Mouse (Mus musculus) natural killer cell, adult 2 months (primary cell): ENCODE data around the gene 4930455H04Rik.

Source experiments
- DNase-seq, 2 experiments: peaks; one replicate each; pipeline ENCODE4 v3.0.0; 2022; ENCODE audit warnings: low spot score in 2 of 2

4930455H04Rik gene

DNA sequence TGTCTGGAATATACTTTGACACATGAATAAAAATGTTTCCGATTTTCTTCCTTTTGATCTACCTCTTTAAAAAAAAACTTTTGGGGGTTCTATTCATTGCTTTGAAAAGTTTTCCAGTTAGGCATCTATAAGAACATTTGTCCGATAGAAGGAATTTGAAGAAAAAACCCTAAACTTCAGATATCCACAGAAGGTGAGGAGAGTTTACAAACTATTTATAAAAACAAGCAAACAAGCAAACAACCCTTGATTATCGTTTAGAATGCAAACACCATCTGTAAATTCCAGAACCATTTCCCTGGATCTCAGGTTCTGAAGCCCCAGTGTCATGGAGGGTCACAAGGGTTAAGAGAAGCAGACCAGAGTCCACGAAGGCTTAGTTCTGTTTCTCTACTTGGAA is at the start of gene 4930455H04Rik:
TSS of gene 4930455H04Rik (plus strand) at position 301 of the 400 bp plus-strand sequence.
- DNase-seq: no peak

DNA sequence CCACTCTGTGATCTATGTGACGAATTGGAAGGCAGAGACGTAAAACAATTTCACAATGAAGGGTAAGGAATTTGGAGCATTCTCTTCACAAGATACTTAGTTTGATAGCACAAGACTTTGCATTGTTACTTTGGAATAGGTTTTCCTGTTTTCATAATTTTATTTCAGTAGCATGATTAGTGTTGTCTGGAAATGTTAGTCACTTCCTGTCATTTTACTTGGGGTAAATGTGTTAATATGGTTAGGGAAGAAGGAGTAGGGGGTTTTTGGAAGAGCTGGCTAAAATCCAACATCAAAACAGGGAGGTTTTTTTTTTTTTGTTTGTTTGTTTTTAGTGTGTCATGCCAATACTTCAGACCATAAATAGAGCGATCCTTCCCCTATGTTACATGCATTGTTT is 46.5 kb upstream of the 4930455H04Rik start:
- DNase-seq: no peak

DNA sequence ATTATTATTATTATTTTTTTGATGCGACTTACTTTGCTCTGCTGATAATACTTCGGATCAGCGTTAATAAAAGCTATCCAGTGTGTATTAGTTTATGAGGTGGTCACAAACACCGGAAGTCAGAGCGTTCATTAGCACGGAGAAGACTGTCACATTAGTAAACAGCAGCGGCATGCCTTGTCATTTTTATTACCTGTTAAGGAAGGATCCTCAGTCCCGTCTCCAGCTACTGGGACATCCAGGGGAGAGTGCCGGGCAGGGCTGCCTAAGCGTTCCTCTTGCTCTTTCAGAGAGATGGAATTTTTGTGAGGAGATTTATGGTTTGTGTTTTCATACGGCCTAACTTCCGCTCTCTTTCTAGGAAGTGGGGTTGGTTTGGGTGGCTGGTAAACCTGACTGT is 45.0 kb upstream of the 4930455H04Rik start:
- no peak for DNase-seq

DNA sequence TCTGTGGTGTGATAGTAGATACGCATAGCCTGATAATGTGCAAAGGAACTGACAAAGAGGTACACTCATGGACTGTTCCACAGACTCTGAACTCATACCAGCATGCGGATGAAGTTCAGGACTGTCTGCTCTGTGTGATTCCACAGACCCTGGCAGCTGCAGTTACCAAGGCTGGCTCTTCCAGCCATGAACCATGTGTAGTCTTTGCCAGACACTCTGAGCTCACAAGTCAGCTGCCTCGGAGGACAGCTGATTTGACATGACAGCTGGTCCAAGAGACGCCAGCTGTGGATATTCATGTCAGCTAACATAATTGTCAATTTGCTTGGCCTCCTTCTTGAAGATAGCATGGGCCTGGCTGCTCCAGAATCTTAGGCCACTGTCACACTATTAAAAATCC is 39.1 kb upstream of the 4930455H04Rik start:
- DNase-seq: no peak

DNA sequence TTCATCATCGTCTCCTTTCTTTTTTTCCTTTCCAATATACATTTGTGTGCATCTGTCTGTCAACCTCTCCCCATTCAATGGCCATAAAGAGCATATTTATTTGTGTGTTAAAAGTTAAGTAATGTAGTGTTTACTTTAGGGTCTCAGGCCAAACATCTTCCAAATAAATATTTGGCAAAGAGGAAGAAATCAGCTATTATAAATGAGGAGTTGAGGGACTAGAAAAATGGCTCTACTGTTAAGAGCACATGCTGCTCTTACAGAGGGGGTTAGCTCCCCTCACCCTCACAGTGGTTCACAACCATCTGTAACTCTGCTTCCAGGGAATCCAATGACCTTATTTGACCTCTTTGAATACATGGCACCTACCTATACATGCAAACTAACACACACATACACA is 34.9 kb upstream of the 4930455H04Rik start:
- DNase-seq: no peak

DNA sequence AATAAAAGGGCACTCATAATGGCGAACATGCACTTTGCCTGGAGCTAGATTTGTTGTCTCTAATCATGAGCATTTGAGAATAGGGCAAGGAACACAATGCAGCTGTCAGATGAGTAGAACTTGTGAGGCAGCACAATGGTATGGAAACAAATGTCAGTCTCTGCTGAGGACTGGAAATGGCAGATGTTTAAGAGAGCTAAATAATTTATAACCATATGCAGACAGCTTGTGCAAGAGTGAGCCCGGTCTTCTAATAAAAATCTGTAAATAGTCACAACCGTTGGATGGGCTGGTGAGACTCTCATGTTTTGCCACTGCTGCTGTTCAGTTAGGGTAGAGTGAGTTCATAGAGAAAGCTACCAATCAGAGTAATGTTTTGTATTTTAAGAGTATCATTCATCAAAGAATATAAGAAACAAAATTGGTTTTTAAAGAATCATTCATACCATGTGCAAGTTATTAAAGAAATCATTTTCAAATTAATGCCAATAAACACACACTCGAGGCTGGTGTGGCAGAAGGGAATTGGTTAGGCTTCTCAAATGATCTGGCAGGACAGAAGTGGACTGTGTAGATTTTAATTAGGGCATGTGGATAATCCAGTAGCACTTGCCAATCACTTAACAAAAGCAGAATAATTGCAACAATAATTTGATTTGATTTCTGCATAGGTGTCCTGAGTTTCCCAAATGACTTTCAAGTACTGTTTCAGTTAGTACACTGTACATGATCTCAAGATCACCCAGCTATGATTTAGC is 31.0 kb upstream of the 4930455H04Rik start:
- no peak for DNase-seq

DNA sequence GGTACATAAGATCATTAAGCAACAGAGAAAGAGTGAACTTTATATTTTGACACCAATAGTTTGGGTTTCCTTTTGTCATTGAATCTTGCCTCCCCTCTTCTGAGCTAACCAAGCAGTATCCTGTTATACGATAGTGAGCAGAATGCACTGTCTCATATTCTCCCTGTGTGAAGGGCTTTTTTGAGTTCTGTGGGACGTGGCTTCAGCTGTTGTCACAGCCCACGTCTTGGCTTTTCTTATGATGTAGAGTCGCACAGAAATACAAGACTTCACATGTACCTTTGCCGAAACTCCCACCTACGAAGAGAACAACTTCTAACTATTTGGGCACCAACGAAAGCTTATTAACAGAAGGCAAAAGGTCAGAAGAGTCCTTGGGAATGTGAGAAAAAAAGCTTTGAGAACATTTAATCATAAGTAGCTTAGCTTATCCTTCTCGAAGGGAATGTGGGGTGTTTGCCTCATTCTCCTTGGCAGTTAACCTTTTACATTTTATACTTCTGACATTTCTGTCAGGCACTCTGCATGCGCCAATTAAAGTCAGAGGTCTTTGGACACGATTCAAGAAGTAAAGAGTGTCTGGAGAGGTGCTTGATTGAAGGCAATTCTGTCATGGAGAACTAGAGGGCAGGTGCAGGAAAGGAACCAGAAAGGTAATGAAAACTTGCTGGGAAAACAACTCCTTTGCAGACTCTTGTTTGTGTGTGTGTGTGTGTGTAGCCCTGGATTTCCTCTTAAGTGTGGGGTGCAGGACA is 27.1 kb upstream of the 4930455H04Rik start:
- no peak for DNase-seq

DNA sequence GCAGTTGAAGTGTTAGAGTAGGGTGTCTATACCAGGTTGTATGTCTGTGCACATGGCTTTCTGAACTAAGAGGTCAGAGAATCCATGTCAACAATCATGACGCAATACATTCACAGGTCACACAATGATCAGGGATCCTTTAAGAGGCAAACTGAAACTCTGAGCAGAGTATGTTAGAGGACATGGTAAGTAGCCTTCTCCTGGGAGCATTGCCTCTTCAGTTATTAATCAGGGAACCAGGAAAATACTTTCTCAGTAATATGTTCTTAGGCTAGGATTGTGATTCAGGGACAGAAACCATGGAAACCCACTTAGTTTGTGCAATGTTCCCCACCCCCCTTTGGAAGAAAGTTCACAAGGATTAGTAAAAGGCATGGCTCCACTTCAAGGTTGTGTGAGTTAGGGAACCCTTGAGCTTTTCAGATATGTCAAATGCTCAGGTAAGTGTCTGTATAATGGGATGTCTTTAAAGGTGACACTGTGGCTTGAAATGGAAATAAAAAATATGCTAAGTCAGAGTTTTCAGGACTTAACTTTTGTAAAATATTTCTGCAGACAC is 26.4 kb upstream of the 4930455H04Rik start:
- no peak for DNase-seq

DNA sequence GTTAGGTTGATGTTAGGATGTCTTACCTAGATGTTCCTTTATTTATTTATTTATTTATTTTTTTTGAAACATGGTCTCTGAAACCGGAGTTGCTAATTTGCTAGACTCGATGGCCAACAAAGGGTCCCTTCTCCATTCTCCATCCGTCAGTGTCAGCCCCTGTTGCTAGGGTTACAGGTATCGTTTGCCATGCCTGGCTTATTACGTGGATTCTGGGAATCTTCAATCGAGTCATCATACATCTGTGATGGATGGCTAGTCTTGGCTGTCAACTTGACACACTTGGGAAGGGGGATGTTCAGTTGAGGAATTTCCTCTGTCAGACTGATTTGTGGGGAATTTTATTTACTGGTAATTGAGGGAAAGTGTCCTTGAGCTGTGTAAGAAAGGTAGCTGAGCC is 25.3 kb upstream of the 4930455H04Rik start:
- DNase-seq: no peak

DNA sequence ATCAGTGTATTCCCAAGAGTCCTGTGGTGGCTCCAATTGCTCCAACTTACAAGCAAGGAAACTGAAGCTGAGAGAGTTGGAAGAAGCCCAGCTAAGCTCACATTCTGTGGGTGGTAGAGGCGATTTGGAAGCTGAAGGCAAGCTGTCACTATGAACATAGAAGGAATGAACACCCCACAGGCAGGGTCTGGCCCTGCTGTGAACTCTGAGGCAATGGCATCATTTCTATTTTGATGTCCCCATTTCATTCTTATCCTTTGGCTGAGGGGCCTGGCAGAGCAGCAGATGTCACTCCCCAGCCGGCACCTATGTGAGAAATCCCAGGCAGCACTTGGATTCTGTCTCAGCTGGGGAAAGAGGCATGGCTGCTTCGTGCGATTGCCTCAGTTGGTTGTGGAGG is 24.6 kb upstream of the 4930455H04Rik start:
- DNase-seq: no peak

DNA sequence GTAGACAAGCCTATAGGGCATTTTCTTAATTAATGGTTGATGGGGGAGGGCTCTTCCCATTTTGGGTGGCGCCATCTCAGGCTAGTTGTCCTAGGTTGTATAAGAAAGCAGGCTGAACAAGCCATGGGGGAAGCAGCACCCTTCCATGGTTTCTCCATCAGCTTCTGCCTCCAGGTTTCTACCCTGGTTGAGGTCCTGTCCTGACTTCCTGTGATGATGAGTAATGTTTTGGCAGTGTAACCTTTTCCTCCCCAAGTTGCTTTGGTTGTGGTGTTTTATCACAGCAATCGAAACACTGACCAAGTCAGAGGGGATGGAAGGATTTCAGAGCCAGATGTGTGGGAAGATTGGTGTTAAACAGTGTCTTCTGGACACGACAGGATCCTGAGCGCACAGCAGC is 21.6 kb upstream of the 4930455H04Rik start:
- DNase-seq: no peak

DNA sequence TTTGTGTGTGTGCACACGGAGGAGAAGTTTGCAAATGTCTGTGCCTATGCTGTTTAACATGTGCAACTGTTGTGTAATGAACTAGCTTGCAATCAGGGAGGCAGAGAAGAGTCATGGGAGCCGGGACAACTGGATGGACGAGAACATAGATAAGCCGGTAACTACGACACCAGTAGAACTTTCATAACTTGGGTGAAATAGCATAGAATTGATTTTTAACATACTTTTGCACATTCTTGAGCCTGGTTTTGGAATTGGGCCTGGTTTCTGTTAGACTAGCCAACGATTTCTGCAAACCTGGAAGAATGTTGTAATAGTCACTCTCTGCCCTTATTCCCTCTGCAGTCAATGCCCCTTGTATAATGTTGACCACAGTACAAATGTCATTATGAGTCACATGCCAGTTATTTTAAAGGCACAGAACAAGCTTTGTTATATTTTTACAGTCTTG is 17.4 kb upstream of the 4930455H04Rik start:
- DNase-seq: no peak

DNA sequence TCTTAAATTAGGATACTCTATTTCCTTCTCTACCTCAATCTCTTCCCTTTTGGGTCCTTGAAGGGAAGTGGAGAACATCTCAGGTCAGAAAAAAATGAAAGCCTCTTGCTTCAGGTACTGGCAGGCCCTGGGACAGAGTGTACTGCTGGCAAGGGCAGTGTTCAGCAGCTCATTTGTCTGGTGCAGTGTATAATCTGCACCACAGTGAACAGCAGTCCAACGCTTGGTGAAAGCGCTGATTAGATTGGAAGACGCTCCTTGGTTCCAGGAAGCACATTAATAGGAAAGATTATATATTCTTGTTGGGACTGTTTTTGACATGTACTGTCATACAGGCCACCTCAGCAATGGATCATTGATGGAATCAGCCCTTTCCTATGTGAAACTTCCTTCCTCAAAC is 16.6 kb upstream of the 4930455H04Rik start:
- no peak for DNase-seq

DNA sequence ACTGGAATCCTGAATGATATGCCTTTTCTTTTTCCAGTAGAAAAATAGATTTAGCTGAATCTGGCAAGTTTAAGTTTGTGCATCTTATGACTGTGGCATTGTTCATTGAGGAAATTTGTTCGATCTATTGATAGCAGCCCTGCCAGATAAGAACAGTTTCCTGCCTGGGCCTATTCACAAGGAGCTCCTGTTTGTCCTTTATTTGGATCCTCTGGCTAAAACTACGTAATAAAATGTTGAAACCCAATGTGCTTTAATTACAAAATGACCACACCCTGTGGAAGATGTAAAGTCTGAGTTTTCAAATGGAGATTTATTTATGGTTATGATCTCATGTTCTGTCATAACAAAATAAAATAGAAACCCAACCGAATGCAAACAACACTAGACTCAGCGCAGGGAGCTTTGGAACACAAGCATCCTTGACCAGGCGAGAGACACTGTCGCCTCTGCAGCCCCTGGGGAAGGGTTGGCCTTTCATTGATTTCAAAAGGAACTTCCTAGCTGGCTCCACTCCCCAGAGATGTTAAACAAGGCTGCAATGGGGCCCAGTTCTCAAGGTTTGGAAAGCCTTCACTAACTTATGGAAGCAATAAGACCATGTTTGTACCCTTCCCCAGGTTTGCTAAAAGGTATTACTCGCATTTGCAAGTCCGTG is 15.7 kb upstream of the 4930455H04Rik start:
- DNase-seq: no peak

DNA sequence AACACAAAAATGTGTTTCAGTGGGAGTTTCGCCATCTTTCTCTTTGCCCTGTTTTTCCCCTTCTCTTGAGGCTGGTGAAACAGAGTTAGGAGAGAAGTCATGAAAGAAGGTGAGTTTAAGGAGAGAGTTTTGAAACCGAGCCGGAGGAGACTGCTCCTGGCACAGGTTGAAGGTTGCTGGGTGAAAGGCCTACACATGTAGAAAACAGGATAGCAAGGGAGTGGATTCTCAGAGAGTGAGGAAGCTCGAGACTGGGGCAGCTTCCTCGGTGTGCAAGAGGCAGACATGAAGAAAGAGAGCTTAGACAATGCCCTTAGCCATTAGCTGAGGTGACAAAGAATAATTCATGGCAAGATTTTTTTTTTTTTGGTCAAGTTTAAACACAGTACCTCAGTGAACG is 14.7 kb upstream of the 4930455H04Rik start:
- no peak for DNase-seq

DNA sequence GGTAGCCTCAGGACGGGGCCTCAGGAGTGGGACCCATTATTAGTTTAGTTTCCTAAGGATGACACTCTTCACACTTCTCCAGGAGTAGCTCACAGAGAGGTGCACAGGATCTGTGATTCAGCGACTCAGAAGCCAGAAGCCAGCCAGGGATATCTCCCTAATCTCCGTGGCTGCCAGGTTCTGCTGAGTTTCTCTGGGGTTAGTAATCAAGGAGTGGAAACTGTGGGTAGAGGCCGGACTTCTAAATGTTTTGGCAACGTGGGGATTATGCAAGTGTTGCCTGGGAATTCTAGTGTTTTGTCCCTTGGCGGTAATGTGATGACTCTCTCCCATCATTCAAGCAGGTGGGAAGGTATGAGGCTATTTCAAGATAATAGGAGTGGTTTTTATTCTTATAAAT is 13.0 kb upstream of the 4930455H04Rik start:
- DNase-seq: no peak

DNA sequence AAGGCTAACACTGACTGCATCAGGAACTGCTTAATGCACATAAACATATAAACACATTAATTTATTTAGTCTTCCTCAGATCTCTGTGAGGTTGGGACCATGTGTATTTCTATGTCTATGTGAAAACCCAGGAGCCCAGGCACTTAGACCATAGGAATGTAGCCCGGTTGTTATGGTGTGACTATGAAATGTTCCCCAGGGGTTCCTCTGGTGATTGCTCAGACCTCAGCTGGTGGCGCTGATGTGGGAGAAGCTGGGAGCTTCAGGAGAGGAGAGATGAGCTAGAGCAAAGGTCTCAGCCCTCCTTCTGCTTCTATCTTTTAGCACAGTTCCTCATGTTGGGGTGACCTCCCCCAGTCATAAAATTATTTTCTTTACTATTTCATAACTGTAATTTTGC is 7.7 kb upstream of the 4930455H04Rik start:
- DNase-seq: no peak

DNA sequence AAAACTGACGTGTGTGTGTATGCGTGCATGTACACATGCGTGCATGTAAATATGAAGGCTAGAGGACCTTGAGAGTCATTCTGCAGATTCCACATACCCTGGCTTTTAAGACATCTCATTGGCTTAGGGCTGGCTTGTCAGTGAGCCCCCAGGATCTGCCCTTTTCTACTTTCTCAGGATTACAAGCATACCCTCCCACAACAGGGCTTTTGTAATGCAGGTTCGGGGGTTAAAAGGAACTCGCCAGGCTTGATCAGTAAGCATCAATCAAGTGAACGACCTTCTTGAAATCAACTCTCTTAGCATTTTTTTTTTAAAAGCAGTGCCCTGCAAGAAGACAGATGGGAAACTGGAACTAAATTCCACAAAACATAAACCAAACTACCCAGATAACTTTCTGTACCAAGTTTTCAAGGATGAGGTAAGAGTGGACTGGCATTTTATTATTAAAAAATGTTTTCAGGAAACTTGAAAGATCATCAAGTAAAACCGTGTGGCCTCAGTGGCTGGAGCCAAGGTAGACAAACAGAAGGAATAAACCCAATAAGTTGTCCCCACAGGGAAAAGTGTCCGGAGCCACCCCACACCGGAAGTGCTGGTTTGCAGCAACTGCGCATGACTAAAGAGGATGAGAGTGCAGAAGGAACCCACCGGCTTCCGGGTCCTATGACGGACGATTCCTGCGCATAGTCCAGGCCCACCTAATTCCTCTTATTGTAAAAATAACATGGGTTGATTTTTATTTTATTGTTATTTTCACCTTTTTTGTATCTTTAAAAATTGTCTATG is 6.5 kb upstream of the 4930455H04Rik start:
- DNase-seq: no peak

DNA sequence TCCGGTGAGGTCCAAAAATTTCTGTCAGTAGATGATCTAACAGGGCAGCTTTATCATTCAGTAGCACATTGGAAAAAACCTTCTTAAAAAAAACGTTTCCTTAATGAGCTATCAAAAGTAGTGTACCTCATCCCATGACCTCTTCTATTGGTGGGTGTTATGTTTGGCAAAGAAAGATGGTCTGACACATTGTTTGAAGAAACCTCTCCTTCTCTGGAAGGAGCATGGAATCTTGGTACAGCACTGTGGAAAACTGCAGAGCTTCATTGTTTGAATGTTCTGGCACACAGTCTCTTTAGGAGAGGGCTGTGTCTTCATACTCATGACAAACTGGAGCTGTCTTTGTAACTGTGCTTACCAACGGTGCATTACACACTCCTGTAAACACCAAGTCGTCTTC is 4.9 kb upstream of the 4930455H04Rik start:
- DNase-seq: no peak

DNA sequence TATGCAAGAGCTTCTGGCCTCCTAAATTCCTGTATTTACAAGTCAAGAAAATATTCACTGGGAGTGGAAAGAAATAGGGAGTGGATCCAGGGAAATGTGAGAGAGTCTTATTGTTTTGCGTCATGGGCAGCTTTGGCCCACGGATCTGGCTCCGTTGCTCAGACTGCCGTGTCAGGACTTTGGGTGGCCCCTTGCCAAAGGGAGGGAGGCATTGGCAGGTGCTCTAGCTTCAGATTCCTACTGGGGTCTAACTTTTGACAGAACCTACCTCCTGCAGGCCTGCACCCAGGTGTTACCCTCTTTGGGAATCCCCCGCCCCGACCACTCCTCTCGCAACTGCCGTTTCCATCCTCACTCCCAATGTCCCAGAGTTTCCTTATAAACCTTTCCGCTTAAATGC is 3.6 kb upstream of the 4930455H04Rik start:
- no peak for DNase-seq

DNA sequence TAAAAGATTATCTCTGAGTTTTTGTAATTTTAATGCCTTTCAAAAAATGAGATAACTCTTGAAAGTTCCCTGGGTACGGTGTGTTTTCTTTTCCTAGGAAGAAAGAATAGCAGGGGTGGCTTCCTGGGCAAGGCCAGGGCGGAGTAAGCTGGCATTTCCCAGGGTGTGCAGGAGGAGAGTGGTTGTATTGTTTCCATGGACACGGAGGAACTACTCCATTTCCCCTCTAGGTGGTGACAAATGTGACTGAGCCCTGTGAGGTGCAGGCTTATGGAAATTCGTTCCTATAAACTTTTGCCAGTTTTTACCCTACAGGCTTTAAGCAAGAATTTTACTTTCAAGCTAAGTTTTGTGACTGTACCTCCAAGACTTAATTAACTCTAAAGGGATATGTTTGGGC is 1.8 kb upstream of the 4930455H04Rik start:
- no peak for DNase-seq

DNA sequence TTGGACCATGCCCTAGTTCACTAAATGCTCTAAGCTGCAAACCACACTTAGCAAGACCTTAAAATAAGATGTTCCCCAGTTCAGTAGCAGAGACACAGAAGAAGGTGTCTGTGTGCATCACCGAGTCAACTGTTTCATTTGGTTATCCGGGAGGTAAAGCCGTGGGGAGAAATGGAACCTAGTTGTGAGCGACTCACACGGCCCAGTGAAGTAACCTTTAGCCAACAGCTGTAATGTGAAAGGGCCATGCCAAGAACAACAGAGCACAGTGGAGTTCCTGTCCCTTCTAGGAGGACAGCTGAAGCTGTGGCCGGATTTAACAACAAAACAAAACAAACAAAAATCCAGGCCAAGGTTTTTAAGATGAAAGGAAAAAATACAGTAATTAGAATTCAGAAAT is 1.3 kb upstream of the 4930455H04Rik start:
- DNase-seq: no peak
